Mouse (Mus musculus): ENCODE measurements around the gene Ubac2.

GRCm38 (mm10) chr14:121838161-121838560 is 40.3 kb upstream of the Ubac2 start:
- TF ChIP-seq CTCF (IDR thresholded peaks at IDR 0.05; ENCODE audit: borderline replicate concordance, extremely low read depth, insufficient read depth, insufficient read length) (no peak), POLR2A (IDR thresholded peaks at IDR 0.05; ENCODE audit: borderline replicate concordance, extremely low read depth, insufficient read depth, insufficient read length, poor library complexity, severe bottlenecking) (no peak)

Measured in brain, embryonic 14.5 days (tissue).